Mouse (Mus musculus): ENCODE measurements around the gene Spem2.

Spem2 gene

GRCm38 (mm10) chr11:69799394-69800137 is 18.7 kb downstream of the Spem2 start:
- no peak for DNase-seq (ENCODE audit: low spot score)

- no peak for DNase-seq (ENCODE audit: low spot score)
Measured at GRCm38 (mm10) chr11:69797924-69798323, 20.3 kb downstream of the Spem2 start.

GRCm38 (mm10) chr11:69795983-69796435 is 22.3 kb downstream of the Spem2 start:
- no peak for DNase-seq (ENCODE audit: low spot score)

- peak; percentile 93 for DNase-seq (ENCODE audit: low spot score)
Measured at GRCm38 (mm10) chr11:69795168-69795982, 22.9 kb downstream of the Spem2 start, which contains the start of gene Chrnb1. Gene Chrnb1, minus strand, starts transcription at chr11:69795943.

GRCm38 (mm10) chr11:69793429-69793828 is 24.8 kb downstream of the Spem2 start:
- DNase-seq (ENCODE audit: low spot score): no peak

GRCm38 (mm10) chr11:69791420-69791819 is 26.8 kb downstream of the Spem2 start:
- DNase-seq (ENCODE audit: low spot score): no peak

- DNase-seq (ENCODE audit: low spot score): no peak
Measured at GRCm38 (mm10) chr11:69789431-69789830, 28.8 kb downstream of the Spem2 start.

- DNase-seq (ENCODE audit: low spot score): no peak
Measured at GRCm38 (mm10) chr11:69787306-69787705, 31.0 kb downstream of the Spem2 start.

GRCm38 (mm10) chr11:69784793-69785272 is 33.4 kb downstream of the Spem2 start:
- DNase-seq (ENCODE audit: low spot score): no peak

GRCm38 (mm10) chr11:69781828-69782227 is 36.4 kb downstream of the Spem2 start:
- DNase-seq (ENCODE audit: low spot score): no peak

- no peak for DNase-seq (ENCODE audit: low spot score)
Measured at GRCm38 (mm10) chr11:69778985-69779384, 39.3 kb downstream of the Spem2 start.

- DNase-seq (ENCODE audit: low spot score): no peak
Measured at GRCm38 (mm10) chr11:69778258-69778982, 39.8 kb downstream of the Spem2 start.

- DNase-seq (ENCODE audit: low spot score): no peak
Measured at GRCm38 (mm10) chr11:69777504-69778257, 40.6 kb downstream of the Spem2 start.

- DNase-seq (ENCODE audit: low spot score): no peak
Measured at GRCm38 (mm10) chr11:69776488-69776887, 41.8 kb downstream of the Spem2 start.

GRCm38 (mm10) chr11:69775716-69776115 is 42.5 kb downstream of the Spem2 start:
- DNase-seq (ENCODE audit: low spot score): no peak

GRCm38 (mm10) chr11:69774961-69775360 is 43.3 kb downstream of the Spem2 start:
- no peak for DNase-seq (ENCODE audit: low spot score)

GRCm38 (mm10) chr11:69767625-69767909 is 50.7 kb downstream of the Spem2 start:
- DNase-seq (ENCODE audit: low spot score): no peak

- no peak for DNase-seq (ENCODE audit: low spot score)
Measured at GRCm38 (mm10) chr11:69766872-69767624, 51.2 kb downstream of the Spem2 start.
